Mouse (Mus musculus): ENCODE results near the gene Aurkc.
"Not testable (repeated sequence)": the region's sequence is repeated elsewhere in the genome, so short reads cannot be mapped to it uniquely, and the experiment has no call there.

DNA sequence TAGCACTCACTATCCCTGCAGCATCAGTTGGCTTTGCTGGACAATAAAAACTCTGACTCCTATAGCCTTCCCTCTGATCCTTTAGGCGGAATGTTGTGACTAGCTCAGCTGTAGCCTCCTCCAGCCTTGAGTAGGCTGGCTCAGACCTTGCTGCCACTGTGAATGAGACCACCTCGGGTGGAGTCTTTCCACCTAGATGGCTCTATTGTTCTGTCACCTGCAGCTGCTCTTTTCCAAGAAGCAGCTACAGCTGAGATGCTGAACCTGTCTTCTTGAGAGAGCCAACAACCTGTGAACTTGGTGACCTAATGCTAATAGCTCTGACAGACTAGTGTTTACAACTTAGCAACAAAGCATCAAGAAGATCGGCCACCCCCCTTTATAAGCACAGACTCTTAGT is 3.8 kb downstream of the Aurkc start:
- TF ChIP-seq CTCF, EP300 (IDR thresholded peaks at IDR 0.05): not testable (repeated sequence)
